Mouse (Mus musculus) embryo, embryonic 10 days (tissue): ENCODE data around the gene AC141477.1.

Experiments used
- DNase-seq: peaks from one replicate; pipeline ENCODE4 v3.0.0-alpha.2; 2015; ENCODE audit warnings: low spot score

AC141477.1 gene

DNA sequence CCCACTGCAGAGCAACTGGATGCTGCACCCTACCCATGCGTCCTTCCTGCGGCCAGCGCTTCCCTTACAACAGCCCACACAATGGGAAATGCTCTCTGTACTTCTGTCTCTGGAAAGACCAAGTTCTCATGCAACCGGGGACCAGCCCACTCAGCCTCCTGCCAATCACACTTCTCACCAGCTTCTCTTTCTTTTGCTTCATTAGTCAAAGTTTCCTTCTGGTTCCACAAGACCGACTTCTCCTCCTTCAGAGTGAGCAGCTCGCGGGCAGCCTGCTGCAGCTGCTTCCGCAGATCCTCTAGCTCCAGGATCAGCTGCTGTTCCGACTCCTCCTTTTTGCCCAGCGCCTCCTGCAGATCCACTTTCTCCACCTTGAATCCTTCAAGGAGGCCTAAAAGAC, 31.7 kb downstream of the AC141477.1 start:
- DNase-seq: no peak

DNA sequence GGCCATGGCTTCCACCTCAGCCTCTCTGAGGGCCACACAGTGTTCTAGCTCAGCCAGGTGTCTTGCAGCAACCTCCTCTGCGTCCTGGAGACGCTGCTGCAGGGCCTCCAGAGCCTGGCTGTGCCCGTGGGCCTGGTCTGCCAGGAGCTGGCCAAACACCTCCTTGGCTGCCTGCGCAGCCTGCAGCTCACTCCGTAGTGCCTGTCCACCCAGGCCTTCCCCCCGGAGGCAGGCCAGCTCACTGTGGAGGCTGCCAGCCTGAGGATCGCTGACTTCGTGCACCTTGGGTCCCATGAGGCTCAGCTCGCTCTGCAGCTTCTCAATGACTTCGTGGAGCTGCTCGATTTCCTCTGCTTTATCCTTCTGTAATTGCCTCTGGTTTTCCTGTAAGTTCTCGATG, 47.6 kb downstream of the AC141477.1 start:
- DNase-seq: no peak

DNA sequence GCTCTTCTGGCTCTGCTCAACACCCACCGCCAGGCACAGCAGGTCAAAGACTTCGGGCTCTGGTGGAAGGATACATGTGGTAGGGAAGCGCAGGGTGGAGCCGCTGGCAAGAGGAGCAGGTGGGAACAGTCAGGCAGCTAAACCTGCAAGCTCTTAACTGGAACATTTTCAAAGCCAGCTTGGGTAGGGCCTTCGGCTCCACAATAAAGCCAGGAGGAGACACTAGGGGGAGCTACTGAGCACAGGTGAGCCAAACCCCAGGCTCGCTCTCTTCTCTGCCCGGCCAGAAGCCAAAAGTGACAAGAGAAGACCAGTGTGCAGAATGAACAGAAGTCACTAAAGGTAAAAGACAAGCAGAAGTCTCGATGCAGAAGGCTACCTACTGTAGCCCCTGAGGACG, 48.5 kb downstream of the AC141477.1 start:
- DNase-seq: peak; percentile 40

DNA sequence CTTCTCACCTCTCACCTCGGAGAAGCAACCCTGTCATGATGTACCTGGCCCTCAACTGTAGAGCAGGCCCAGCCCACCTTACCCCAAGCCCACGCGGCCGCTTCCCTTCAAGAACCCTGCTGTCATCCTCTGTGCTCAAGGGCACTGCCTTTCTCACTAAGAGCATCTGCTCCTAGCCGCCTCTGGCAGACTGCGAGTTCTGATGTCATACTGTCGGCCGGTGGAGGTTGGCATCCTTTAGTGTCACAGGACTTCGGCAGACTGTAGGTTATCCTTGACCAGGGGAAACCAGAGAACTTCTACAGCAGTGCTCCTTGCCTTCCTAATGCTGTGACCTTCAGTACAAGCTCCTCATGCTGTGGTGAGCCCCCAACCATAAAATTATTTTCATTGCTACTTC, 49.1 kb downstream of the AC141477.1 start:
- no peak for DNase-seq
